Mouse (Mus musculus) hindbrain, embryonic 10.5 days (tissue): ENCODE measurements around the gene March2. TPM values are rescaled to one million over a fixed set of nuclear protein-coding genes. Genes with fewer than 3 reads are reported as not detected.

Source experiments
- DNase-seq: peaks from one replicate; pipeline ENCODE4 v3.0.0-alpha.2; 2017; ENCODE audit warnings: low spot score
- H3K27ac ChIP-seq: fragments of 300-500 bp; sonication (generic); 2 replicates; pipeline ENCODE4 v1.5.1; 2016; ENCODE audit warnings: mild to moderate bottlenecking, moderate library complexity
- H3K27me3 ChIP-seq: fragments of 300-500 bp; sonication (generic); 2 replicates; pipeline ENCODE4 v1.6.1; 2016; ENCODE audit warnings: mild to moderate bottlenecking; ENCODE audit not compliant: poor library complexity, insufficient read depth, severe bottlenecking
- H3K36me3 ChIP-seq: fragments of 300-500 bp; sonication (generic); 2 replicates; pipeline ENCODE4 v1.6.1; 2016; ENCODE audit warnings: mild to moderate bottlenecking, moderate library complexity
- H3K4me1 ChIP-seq: fragments of 300-500 bp; sonication (generic); replicated peaks from 2 replicates; pipeline ENCODE4 v1.6.1; 2016; ENCODE audit warnings: mild to moderate bottlenecking
- H3K4me3 ChIP-seq: fragments of 300-500 bp; sonication (generic); 2 replicates; pipeline ENCODE4 v1.5.1; 2016; ENCODE audit warnings: mild to moderate bottlenecking, moderate library complexity
- H3K9me3 ChIP-seq: fragments of 300-500 bp; sonication (generic); 2 replicates; pipeline ENCODE4 v1.6.1; 2016; ENCODE audit warnings: mild to moderate bottlenecking, moderate library complexity
- WGBS: fragments of 180-500 bp; shearing (Covaris S2); methylation state at CpG from one replicate; pipeline ENCODE4 v1.1.7; 2016; 5-methylcytosine and 5-hydroxymethylcytosine counted together
- polyA plus RNA-seq: library from polyadenylated mRNA; unstranded; fragments of >200 nt; fragmentation: Nextera tagmentation; extraction: Ambion mirVana; gene quantifications from 2 replicates; pipeline ENCODE4 v1.2.1, GENCODE M21; 2016

March2 gene
- polyA plus RNA-seq, 1 experiment from 2014 or later = 45.4 TPM

- H3K36me3 ChIP-seq = peaks cover 100% of the 10 kb centered on the region
- H3K4me3 ChIP-seq = no peak overlapping the region
Observed at GRCm38 (mm10) chr17:33649781-33650475, 68.5 kb downstream of the March2 start.

GRCm38 (mm10) chr17:33645073-33645472 is 73.4 kb downstream of the March2 start:
- DNase-seq = no peak
- H3K4me1 ChIP-seq = 0 out of 2 replicates have a peak, but pooled peaks cover 2% of the 10 kb centered on the region
- WGBS = 98% methylated on average over 8 of the region's 8 CpGs
- no peaks in the 10 kb centered on the region for H3K27me3 ChIP-seq
- H3K9me3 ChIP-seq = no peaks in the 10 kb centered on the region
- no peak overlapping the region for H3K27ac ChIP-seq
- H3K36me3 ChIP-seq = peaks cover 99% of the 10 kb centered on the region
- H3K4me3 ChIP-seq = no peak overlapping the region

More at GRCm38 (mm10) chr17:33649781-33650475, 68.5 kb downstream of the March2 start:
- no peak for DNase-seq
- no peak overlapping the region for H3K27ac ChIP-seq
- H3K4me1 ChIP-seq = no peaks in the 10 kb centered on the region
- H3K27me3 ChIP-seq = no peaks in the 10 kb centered on the region
- WGBS = 99% methylated on average over 34 of the region's 34 CpGs
- no peaks in the 10 kb centered on the region for H3K9me3 ChIP-seq

GRCm38 (mm10) chr17:33644068-33644467 is 74.4 kb downstream of the March2 start:
- no peaks in the 10 kb centered on the region for H3K27me3 ChIP-seq
- peaks cover 93% of the 10 kb centered on the region for H3K36me3 ChIP-seq

DNA sequence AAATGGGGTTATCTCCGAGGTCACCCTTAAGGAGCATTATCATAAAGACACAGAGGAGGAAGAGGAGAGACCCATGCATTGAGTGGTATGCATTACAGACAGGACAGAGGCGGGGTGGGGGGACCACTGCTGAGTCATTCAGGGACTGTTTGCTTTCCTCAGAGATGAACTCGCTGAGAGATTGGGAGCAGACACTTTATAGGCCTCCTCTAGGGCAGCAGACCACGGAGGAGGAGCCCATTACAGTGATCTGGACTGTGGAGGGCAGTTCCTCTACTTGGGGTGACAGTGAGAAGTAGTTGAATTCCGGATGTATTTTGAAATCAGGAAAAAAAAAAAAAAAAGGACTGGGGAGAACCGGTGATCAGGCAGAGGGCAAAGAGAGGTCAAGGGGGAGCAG is 78.7 kb downstream of the March2 start:
- no peak for DNase-seq
- no peak overlapping the region for H3K27ac ChIP-seq
- WGBS = 72% methylated on average over 6 of the region's 6 CpGs
- 0 out of 2 replicates have a peak, but pooled peaks cover 2% of the 10 kb centered on the region for H3K4me1 ChIP-seq
- H3K4me3 ChIP-seq = no peak overlapping the region
- H3K36me3 ChIP-seq = peaks cover 73% of the 10 kb centered on the region
- no peaks in the 10 kb centered on the region for H3K27me3 ChIP-seq
- H3K9me3 ChIP-seq = no peaks in the 10 kb centered on the region

More at GRCm38 (mm10) chr17:33644068-33644467, 74.4 kb downstream of the March2 start:
- Histone ChIP-seq H3K4me3 (no peak overlapping the region), H3K27ac (no peak overlapping the region), H3K9me3 (no peaks in the 10 kb centered on the region), H3K4me1 (0 out of 2 replicates have a peak, but pooled peaks cover 2% of the 10 kb centered on the region)
- DNase-seq = no peak
- WGBS = 96% methylated on average over 4 of the region's 4 CpGs

DNA sequence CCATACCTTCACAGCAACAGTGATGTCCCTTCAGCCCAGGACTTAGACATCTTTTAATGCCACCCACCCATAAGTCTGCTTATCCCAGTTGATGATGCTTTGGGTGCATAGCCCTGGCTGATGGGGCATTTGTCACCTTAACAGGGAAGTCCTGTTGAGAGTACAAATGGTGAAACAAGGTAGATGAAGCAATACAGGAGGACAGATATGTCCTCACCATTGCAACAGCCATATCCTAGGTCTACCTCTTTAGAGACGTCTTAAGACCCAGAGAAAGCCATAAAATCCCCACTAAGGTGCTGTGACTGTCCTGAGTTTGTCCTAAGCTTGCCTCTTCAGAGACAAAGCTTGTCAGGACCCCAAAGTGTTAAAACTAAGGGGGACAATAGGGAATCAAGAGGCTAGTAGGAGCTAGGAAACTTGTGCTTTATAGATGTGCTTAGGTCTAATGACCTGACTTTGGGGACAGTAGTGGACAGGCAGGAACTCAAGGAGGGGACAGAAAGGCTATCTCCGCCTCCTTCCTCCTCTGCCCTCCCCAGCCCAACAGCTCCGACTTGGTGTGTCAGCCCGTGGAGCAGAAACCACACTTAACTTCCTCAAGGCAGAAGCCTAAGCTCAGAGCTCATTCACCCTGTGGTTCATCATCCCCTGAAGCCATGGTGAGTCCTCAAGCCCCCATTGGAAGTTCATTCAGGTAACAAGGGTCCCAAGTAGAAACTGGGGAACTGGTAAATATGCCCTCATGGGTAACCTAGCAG is 80.8 kb downstream of the March2 start, which contains the start of gene Pram1:
Gene Pram1, plus strand, starts transcription at position 541 of the 761 bp plus-strand sequence.
- H3K36me3 ChIP-seq = peaks cover 64% of the 10 kb centered on the region
- 89% methylated on average over 4 of the region's 4 CpGs for WGBS
- H3K4me1 ChIP-seq = 0 out of 2 replicates have a peak, but pooled peaks cover 2% of the 10 kb centered on the region
- no peak within 1 kb of the TSS for H3K4me3 ChIP-seq
- H3K9me3 ChIP-seq = no peaks in the 10 kb centered on the region
- no peak for DNase-seq
- H3K27me3 ChIP-seq = no peaks in the 10 kb centered on the region
- H3K27ac ChIP-seq = no peak within 1 kb of the TSS

DNA sequence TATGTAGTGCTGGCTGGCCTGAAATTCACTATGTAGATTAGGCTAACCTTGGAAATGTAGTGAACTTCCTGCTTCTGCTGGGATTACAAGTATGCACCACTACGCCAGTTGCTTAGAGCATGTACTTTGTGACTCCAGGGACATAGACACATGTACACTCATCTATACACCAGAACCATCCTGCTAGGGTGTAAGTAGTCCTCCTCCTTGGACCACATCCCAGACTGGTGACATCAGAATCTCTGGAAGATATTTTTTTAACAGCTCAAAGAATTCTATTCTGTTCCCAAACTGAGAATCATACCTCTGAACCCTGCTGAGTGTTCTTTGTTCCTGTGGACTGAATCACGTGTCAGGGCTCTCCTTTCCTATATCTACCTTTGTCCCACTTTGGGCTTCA is 81.4 kb downstream of the March2 start:
- no peaks in the 10 kb centered on the region for H3K27me3 ChIP-seq
- no peak overlapping the region for H3K4me3 ChIP-seq
- DNase-seq = no peak
- 0 out of 2 replicates have a peak, but pooled peaks cover 2% of the 10 kb centered on the region for H3K4me1 ChIP-seq
- H3K36me3 ChIP-seq = peaks cover 62% of the 10 kb centered on the region
- 88% methylated on average over 2 of the region's 2 CpGs for WGBS
- H3K27ac ChIP-seq = no peak overlapping the region
- no peaks in the 10 kb centered on the region for H3K9me3 ChIP-seq

Other genes with a start within 250 kb of the March2 start
- 40.5 and 42.4 TPM in 2 replicates for gene Adamts10, start 194.5 kb downstream of the March2 start, polyA plus RNA-seq
- 2.8 and 3.7 TPM in 2 replicates for gene Myo1f, start 163.0 kb downstream of the March2 start, polyA plus RNA-seq
- gene Zfp414, start 89.6 kb downstream of the March2 start, polyA plus RNA-seq = 55.3 and 64.5 TPM in 2 replicates
- 0.31 and 0.75 TPM in 2 replicates for gene Pram1, start 80.6 kb downstream of the March2 start, polyA plus RNA-seq
- 317 and 482 TPM in 2 replicates for gene Hnrnpm, start 31.8 kb downstream of the March2 start, polyA plus RNA-seq
- 367 and 495 TPM in 2 replicates for gene Rab11b, start 41.9 kb upstream of the March2 start, polyA plus RNA-seq
- 23.4 and 25.9 TPM in 2 replicates for gene Angptl4, start 63.2 kb upstream of the March2 start, polyA plus RNA-seq
- gene Kank3, start 91.8 kb upstream of the March2 start, polyA plus RNA-seq = 26.2 and 28.5 TPM in 2 replicates
- gene Rps28, start 105.9 kb upstream of the March2 start, polyA plus RNA-seq = 712 and 835 TPM in 2 replicates
- gene Ndufa7, start 105.9 kb upstream of the March2 start, polyA plus RNA-seq = 517 and 544 TPM in 2 replicates
- gene Cd320, start 124.4 kb upstream of the March2 start, polyA plus RNA-seq = 87.7 and 91.8 TPM in 2 replicates
- gene Gm7029, start 155.2 kb upstream of the March2 start, polyA plus RNA-seq = not detected in 2 replicates
- gene Kifc1, start 172.0 kb upstream of the March2 start, polyA plus RNA-seq = 6.3 and 7.1 TPM in 2 replicates
- 0.34 and 0.41 TPM in 2 replicates for gene Platr17, start 186.5 kb upstream of the March2 start, polyA plus RNA-seq
- gene Daxx, start 190.7 kb upstream of the March2 start, polyA plus RNA-seq = 73.1 and 82.8 TPM in 2 replicates
- 14.5 and 17.2 TPM in 2 replicates for gene Tapbp, start 197.2 kb upstream of the March2 start, polyA plus RNA-seq
- 23.0 and 24.0 TPM in 2 replicates for gene Zbtb22, start 197.2 kb upstream of the March2 start, polyA plus RNA-seq
- 45.2 and 55.7 TPM in 2 replicates for gene Rgl2, start 210.9 kb upstream of the March2 start, polyA plus RNA-seq
- 228 TPM in 2 replicates for gene Pfdn6, start 221.7 kb upstream of the March2 start, polyA plus RNA-seq
- gene Wdr46, start 222.0 kb upstream of the March2 start, polyA plus RNA-seq = 47.0 and 51.8 TPM in 2 replicates
- gene B3galt4, start 232.8 kb upstream of the March2 start, polyA plus RNA-seq = 4.3 and 6.5 TPM in 2 replicates
- 55.0 and 63.9 TPM in 2 replicates for gene Vps52, start 237.1 kb upstream of the March2 start, polyA plus RNA-seq
- 1,286 and 1,579 TPM in 2 replicates for gene Rps18, start 237.3 kb upstream of the March2 start, polyA plus RNA-seq